Mouse (Mus musculus): ENCODE results near the gene Mterf1b. TPM values are rescaled to one million over a fixed set of nuclear protein-coding genes. Genes with fewer than 3 reads are reported as not detected.
"Not testable (repeated sequence)": the region's sequence is repeated elsewhere in the genome, so short reads cannot be mapped to it uniquely, and the experiment has no call there.

The Mterf1b gene
- total and polyA plus RNA-seq, 2 experiments from 2014 or later = 0.89 to 0.99 TPM

- Histone ChIP-seq H3K4me1 (ENCODE audit: insufficient read depth, low read length) (no peaks in the 10 kb centered on the region), H3K4me3 (ENCODE audit: low read depth, low read length) (no peak overlapping the region), H3K27me3 (ENCODE audit: insufficient read depth, low read length) (no peaks in the 10 kb centered on the region), H3K9ac (replicated peaks; ENCODE audit: low read length, poor library complexity, severe bottlenecking) (no peak overlapping the region), H3K27ac (ENCODE audit: low read depth, low read length) (no peak overlapping the region), H3K9me3 (ENCODE audit: low read length) (no peaks in the 10 kb centered on the region), H3K36me3 (ENCODE audit: insufficient read depth, low read length) (no peaks in the 10 kb centered on the region), H3K4me2 (ENCODE audit: low read depth, low read length, poor library complexity, severe bottlenecking) (no peak overlapping the region)
- TF ChIP-seq CTCF (IDR thresholded peaks at IDR 0.05) = no peak
- 86% methylated on average over 6 of the region's 6 CpGs for WGBS
- ATAC-seq (ENCODE audit: low FRiP score) = no peak
- DNase-seq (ENCODE audit: low spot score) = no peak
These were observed 12.8 kb upstream of the Mterf1b start for GRCm38 (mm10) chr5:4179364-4179763.

GRCm38 (mm10) chr5:4186815-4187214 is 5.4 kb upstream of the Mterf1b start:
- H3K27me3 ChIP-seq (ENCODE audit: insufficient read depth, low read length) = no peaks in the 10 kb centered on the region
- no peak overlapping the region for H3K4me3 ChIP-seq (ENCODE audit: low read depth, low read length)
- WGBS = 74% methylated on average over 4 of the region's 4 CpGs
- no peak for ATAC-seq (ENCODE audit: low FRiP score)
- no peak overlapping the region for H3K9ac ChIP-seq (replicated peaks; ENCODE audit: low read length, poor library complexity, severe bottlenecking)
- TF ChIP-seq CTCF (IDR thresholded peaks at IDR 0.05) = no peak
- no peak overlapping the region for H3K27ac ChIP-seq (ENCODE audit: low read depth, low read length)
- no peak overlapping the region for H3K4me2 ChIP-seq (ENCODE audit: low read depth, low read length, poor library complexity, severe bottlenecking)
- H3K9me3 ChIP-seq (ENCODE audit: low read length) = no peaks in the 10 kb centered on the region
- no peak for DNase-seq (ENCODE audit: low spot score)
- H3K4me1 ChIP-seq (ENCODE audit: insufficient read depth, low read length) = no peaks in the 10 kb centered on the region
- H3K36me3 ChIP-seq (ENCODE audit: insufficient read depth, low read length) = no peaks in the 10 kb centered on the region

- WGBS = 8% methylated on average over 12 of the region's 27 CpGs
- not testable (repeated sequence) for DNase-seq (ENCODE audit: low spot score); H3K4me1 ChIP-seq (ENCODE audit: insufficient read depth, low read length); H3K9me3 ChIP-seq (ENCODE audit: low read length); H3K36me3 ChIP-seq (ENCODE audit: insufficient read depth, low read length); H3K27me3 ChIP-seq (ENCODE audit: insufficient read depth, low read length); H3K27ac ChIP-seq (ENCODE audit: low read depth, low read length); H3K9ac ChIP-seq (replicated peaks; ENCODE audit: low read length, poor library complexity, severe bottlenecking)
- H3K4me3 ChIP-seq (ENCODE audit: low read depth, low read length) = peak overlapping the region; percentile 28
- peak overlapping the region; percentile 50 for H3K4me2 ChIP-seq (ENCODE audit: low read depth, low read length, poor library complexity, severe bottlenecking)
- ATAC-seq (ENCODE audit: low FRiP score) = peak; percentile 78
These were observed 497 bp downstream of the Mterf1b start for GRCm38 (mm10) chr5:4192481-4193246.

GRCm38 (mm10) chr5:4193247-4193628 is 1.1 kb downstream of the Mterf1b start:
- 86% methylated on average over 5 of the region's 5 CpGs for WGBS
- peak overlapping the region; percentile 50 for H3K4me2 ChIP-seq (ENCODE audit: low read depth, low read length, poor library complexity, severe bottlenecking)

DNA sequence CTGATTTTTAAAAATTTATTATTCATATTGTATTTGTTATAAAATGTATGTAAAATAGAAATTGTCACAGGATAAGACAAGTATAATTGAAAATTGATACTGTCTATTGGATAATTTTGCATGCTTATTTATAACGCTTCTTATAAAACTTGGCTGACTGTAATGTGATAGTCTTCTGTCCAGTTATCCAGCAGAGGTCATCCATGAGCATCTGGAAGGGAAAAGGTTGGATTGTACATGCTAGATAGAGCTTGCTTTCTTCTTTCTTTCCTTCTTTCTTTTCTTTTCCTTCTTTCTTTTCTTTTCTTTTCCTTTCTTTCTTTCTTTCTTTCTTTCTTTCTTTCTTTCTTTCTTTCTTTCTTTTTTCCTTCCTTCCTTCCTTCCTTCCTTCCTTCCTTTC is 2.0 kb downstream of the Mterf1b start:
- 65% methylated on average over 1 of the region's 1 CpGs for WGBS

More at GRCm38 (mm10) chr5:4193247-4193628, 1.1 kb downstream of the Mterf1b start:
- H3K4me1 ChIP-seq (ENCODE audit: insufficient read depth, low read length) = no peaks in the 10 kb centered on the region
- no peaks in the 10 kb centered on the region for H3K27me3 ChIP-seq (ENCODE audit: insufficient read depth, low read length)
- no peak overlapping the region for H3K9ac ChIP-seq (replicated peaks; ENCODE audit: low read length, poor library complexity, severe bottlenecking)
- H3K4me3 ChIP-seq (ENCODE audit: low read depth, low read length) = peak overlapping the region; percentile 28
- H3K27ac ChIP-seq (ENCODE audit: low read depth, low read length) = no peak overlapping the region
- ATAC-seq (ENCODE audit: low FRiP score) (no peak), DNase-seq (ENCODE audit: low spot score) (no peak)
- H3K9me3 ChIP-seq (ENCODE audit: low read length) = no peaks in the 10 kb centered on the region
- TF ChIP-seq CTCF (IDR thresholded peaks at IDR 0.05) = no peak
- H3K36me3 ChIP-seq (ENCODE audit: insufficient read depth, low read length) = no peaks in the 10 kb centered on the region

GRCm38 (mm10) chr5:4195086-4195485 is 2.9 kb downstream of the Mterf1b start:
- H3K36me3 ChIP-seq (ENCODE audit: insufficient read depth, low read length) = no peaks in the 10 kb centered on the region
- no peak for DNase-seq (ENCODE audit: low spot score)
- H3K4me2 ChIP-seq (ENCODE audit: low read depth, low read length, poor library complexity, severe bottlenecking) = no peak overlapping the region
- H3K4me1 ChIP-seq (ENCODE audit: insufficient read depth, low read length) = no peaks in the 10 kb centered on the region
- no peaks in the 10 kb centered on the region for H3K27me3 ChIP-seq (ENCODE audit: insufficient read depth, low read length)
- 42% methylated on average over 1 of the region's 1 CpGs for WGBS
- no peak overlapping the region for H3K4me3 ChIP-seq (ENCODE audit: low read depth, low read length)
- no peak for TF ChIP-seq CTCF (IDR thresholded peaks at IDR 0.05)
- no peak for ATAC-seq (ENCODE audit: low FRiP score)
- H3K27ac ChIP-seq (ENCODE audit: low read depth, low read length) = no peak overlapping the region
- H3K9me3 ChIP-seq (ENCODE audit: low read length) = no peaks in the 10 kb centered on the region
- H3K9ac ChIP-seq (replicated peaks; ENCODE audit: low read length, poor library complexity, severe bottlenecking) = no peak overlapping the region

More for the DNA sequence above, 2.0 kb downstream of the Mterf1b start:
- no peak for ATAC-seq (ENCODE audit: low FRiP score)
- Histone ChIP-seq H3K27ac (ENCODE audit: low read depth, low read length) (no peak overlapping the region), H3K36me3 (ENCODE audit: insufficient read depth, low read length) (no peaks in the 10 kb centered on the region), H3K4me1 (ENCODE audit: insufficient read depth, low read length) (no peaks in the 10 kb centered on the region), H3K27me3 (ENCODE audit: insufficient read depth, low read length) (no peaks in the 10 kb centered on the region), H3K4me2 (ENCODE audit: low read depth, low read length, poor library complexity, severe bottlenecking) (no peak overlapping the region), H3K4me3 (ENCODE audit: low read depth, low read length) (no peak overlapping the region), H3K9ac (replicated peaks; ENCODE audit: low read length, poor library complexity, severe bottlenecking) (no peak overlapping the region), H3K9me3 (ENCODE audit: low read length) (no peaks in the 10 kb centered on the region)
- TF ChIP-seq CTCF (IDR thresholded peaks at IDR 0.05) = peak; percentile 74
- DNase-seq (ENCODE audit: low spot score) = peak; percentile 23
